Mouse (Mus musculus) ES-E14 (cell line): Measurements from ENCODE around the gene A330070K13Rik. TPM values are rescaled to one million over a fixed set of nuclear protein-coding genes. Genes with fewer than 3 reads are reported as not detected.

Source experiments
- DNase-seq: peaks from one replicate; pipeline ENCODE4 v3.0.0-alpha.2; 2013; ENCODE audit warnings: low read depth, low spot score
- H3K27ac ChIP-seq: 2 replicates; pipeline ENCODE4 v1.5.1; 2012; ENCODE audit warnings: low read depth, mild to moderate bottlenecking, low read length, moderate library complexity, mixed read lengths; ENCODE audit not compliant: poor library complexity, insufficient read depth, severe bottlenecking
- H3K36me3 ChIP-seq: 2 replicates; pipeline ENCODE4 v1.6.1; 2012; ENCODE audit warnings: mild to moderate bottlenecking, low read length, moderate library complexity, mixed read lengths; ENCODE audit not compliant: control insufficient read depth, poor library complexity, insufficient read depth, severe bottlenecking
- H3K4me1 ChIP-seq, 2 experiments: fragments of 150-350 bp in 1 of 2; sonication (generic) in 1 of 2; 2 replicates each; pipeline ENCODE4 v1.6.1; 2012; ENCODE audit warnings: low read length in 2 of 2, mild to moderate bottlenecking in 1 of 2, mixed read lengths in 1 of 2; ENCODE audit not compliant: control insufficient read depth in 2 of 2, insufficient read depth in 2 of 2, poor library complexity in 1 of 2
- H3K4me3 ChIP-seq, 2 experiments: fragments of 150-350 bp in 1 of 2; sonication (generic) in 1 of 2; 2 replicates each; pipeline ENCODE4 v1.5.1; 2012; ENCODE audit warnings: low read length in 2 of 2, low read depth in 1 of 2, mild to moderate bottlenecking in 1 of 2, mixed read lengths in 1 of 2; ENCODE audit not compliant: insufficient read depth in 1 of 2, poor library complexity in 1 of 2, severe bottlenecking in 1 of 2
- H3K9ac ChIP-seq: 2 replicates; pipeline ENCODE4 v1.6.1; 2012; ENCODE audit warnings: low read depth, mild to moderate bottlenecking, low read length, mixed read lengths; ENCODE audit not compliant: poor library complexity, insufficient read depth, severe bottlenecking
- H3K9me3 ChIP-seq: fragments of 150-350 bp; sonication (generic); 2 replicates; pipeline ENCODE4 v1.6.1; 2012; ENCODE audit warnings: low read depth, mild to moderate bottlenecking, low read length; ENCODE audit not compliant: control insufficient read depth, insufficient read depth
- CHD2 ChIP-seq: IDR thresholded peaks from 2 replicates; pipeline ENCODE4 v1.6.1; 2014; ENCODE audit warnings: mild to moderate bottlenecking, low read depth, low read length, inconsistent platforms
- HCFC1 ChIP-seq: IDR thresholded peaks from 2 replicates; pipeline ENCODE4 v1.6.1; 2012; ENCODE audit warnings: low read length, inconsistent platforms, borderline replicate concordance; ENCODE audit not compliant: insufficient read depth
- MAFK ChIP-seq: IDR thresholded peaks from 2 replicates; pipeline ENCODE4 v1.6.1; 2014; ENCODE audit warnings: mild to moderate bottlenecking, low read depth, low read length, inconsistent platforms; ENCODE audit not compliant: insufficient read depth
- ZC3H11A ChIP-seq: IDR thresholded peaks from 2 replicates; pipeline ENCODE4 v1.6.1; 2012; ENCODE audit warnings: low read depth, mild to moderate bottlenecking, inconsistent platforms, low read length, borderline replicate concordance
- ZNF384 ChIP-seq: IDR thresholded peaks from 2 replicates; pipeline ENCODE4 v1.6.1; 2012; ENCODE audit warnings: low read depth, low read length, inconsistent platforms
- in situ Hi-C, 2 experiments: fragments of 600-800 bp; cut with MboI; formaldehyde crosslinking; loops; one replicate each; pipeline ENCODE4 v1.15.1; 2025; ENCODE audit warnings: low sequenced_read_pairs in 2 of 2, inconsistent platforms in 1 of 2; ENCODE audit not compliant: unreplicated experiment in 2 of 2
- total RNA-seq: library from RNA; depleted of rRNA; stranded (reverse); fragments of 300-350 nt; gene quantifications from 2 replicates; pipeline ENCODE4 v1.2.3, GENCODE M21; 2012

Gene A330070K13Rik
- total RNA-seq, 1 experiment: not detected

DNA sequence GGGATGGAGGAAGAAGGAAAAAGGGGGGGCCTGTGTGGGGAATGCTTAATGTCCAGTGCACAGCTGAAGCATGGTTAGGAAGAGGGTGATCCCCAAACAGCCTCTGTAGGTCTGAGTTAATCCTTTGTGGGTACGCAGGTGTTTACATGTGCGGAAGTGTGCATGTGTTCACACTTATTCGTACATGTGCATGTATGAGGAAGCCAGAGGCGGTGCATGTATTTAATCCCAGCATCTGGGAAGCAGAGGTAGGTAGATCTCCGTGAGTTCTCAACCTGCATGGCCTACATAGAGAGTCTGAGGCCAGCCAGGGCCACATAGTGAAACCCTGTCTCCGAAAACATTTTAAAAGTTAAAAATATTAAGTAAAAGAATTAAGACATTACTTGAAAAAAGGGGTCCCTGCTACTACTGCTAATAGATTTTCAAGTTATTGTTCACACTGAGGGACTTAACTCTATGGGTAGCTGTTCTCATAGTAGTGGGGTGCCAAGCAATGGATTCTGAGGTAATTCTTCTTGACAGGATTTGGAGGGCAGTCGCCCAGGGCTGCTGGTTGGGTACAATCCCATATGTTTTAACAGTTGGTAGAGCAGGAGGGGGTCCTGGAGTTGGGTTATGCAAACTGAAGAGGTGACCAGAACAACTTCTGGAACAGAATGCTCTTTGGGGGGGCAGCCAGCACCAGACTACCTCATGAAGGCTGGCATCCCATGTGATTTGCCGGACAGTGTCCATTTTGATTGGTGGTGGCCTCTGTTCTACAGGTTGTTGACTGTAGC lies 15.9 kb upstream of the A330070K13Rik start:
- Histone ChIP-seq H3K4me3 (no peak overlapping the region), H3K9me3 (no peaks in the 10 kb centered on the region), H3K27ac (no peak overlapping the region), H3K36me3 (no peaks in the 10 kb centered on the region), H3K9ac (no peak overlapping the region), H3K4me1 (no peaks in the 10 kb centered on the region)
- TF ChIP-seq ZC3H11A: no peak
- in situ Hi-C loops: no loop called here
- no peak for DNase-seq

DNA sequence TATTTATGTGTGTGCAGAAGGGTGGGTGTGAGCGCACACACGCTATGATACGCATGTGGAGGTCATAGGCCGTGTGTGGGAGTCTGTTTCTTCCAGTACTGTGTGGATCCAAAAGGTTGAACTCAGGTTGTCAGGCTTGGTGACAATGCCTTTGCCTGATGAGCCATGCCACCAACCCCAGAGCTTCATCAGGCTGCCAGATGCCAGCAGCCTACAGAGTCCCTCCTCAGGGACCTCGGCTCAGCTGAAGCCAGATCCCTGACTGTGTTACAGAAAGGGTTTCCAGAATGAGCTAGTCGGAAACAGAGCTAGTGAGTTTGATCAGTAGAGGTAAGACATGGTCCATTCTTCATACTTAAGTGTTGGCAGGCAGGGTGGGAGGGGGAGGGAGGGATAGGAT lies 10.7 kb upstream of the A330070K13Rik start:
- TF ChIP-seq ZC3H11A (no peak), HCFC1 (no peak), CHD2 (no peak), ZNF384 (no peak), MAFK (no peak)
- in situ Hi-C loops: no loop called here
- H3K4me1 ChIP-seq: no peaks in the 10 kb centered on the region

DNA sequence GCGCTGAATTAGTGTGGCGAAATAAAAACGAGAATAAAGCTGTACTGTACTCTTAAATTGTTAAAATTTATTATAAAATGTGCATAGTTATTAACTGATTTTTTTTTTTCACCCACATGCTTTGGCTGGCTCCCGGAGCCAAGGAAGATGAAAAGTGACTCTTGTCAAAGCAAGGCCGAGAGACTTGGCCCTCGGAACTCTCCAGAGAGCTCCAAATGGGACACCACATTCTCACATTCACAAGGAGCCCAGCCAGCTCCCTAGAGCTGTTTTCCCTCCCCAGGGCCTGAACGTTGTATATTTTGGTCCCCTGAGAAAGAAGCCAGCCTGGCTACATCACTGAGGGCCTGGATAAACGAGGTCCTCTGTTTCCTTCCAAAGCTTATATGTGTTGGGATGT lies 10.0 kb upstream of the A330070K13Rik start:
- H3K4me1 ChIP-seq: no peaks in the 10 kb centered on the region
- H3K36me3 ChIP-seq: no peaks in the 10 kb centered on the region
- H3K4me3 ChIP-seq: no peak overlapping the region
- H3K9me3 ChIP-seq: no peaks in the 10 kb centered on the region
- no peak overlapping the region for H3K27ac ChIP-seq
- no peak overlapping the region for H3K9ac ChIP-seq
- DNase-seq: no peak
- TF ChIP-seq CHD2 (no peak), ZNF384 (no peak), MAFK (no peak), ZC3H11A (no peak), HCFC1 (no peak)
- in situ Hi-C loops: no loop called here

More for the DNA sequence above, 10.7 kb upstream of the A330070K13Rik start:
- no peak for DNase-seq
- Histone ChIP-seq H3K27ac (no peak overlapping the region), H3K4me3 (no peak overlapping the region), H3K9me3 (no peaks in the 10 kb centered on the region), H3K9ac (no peak overlapping the region), H3K36me3 (no peaks in the 10 kb centered on the region)

DNA sequence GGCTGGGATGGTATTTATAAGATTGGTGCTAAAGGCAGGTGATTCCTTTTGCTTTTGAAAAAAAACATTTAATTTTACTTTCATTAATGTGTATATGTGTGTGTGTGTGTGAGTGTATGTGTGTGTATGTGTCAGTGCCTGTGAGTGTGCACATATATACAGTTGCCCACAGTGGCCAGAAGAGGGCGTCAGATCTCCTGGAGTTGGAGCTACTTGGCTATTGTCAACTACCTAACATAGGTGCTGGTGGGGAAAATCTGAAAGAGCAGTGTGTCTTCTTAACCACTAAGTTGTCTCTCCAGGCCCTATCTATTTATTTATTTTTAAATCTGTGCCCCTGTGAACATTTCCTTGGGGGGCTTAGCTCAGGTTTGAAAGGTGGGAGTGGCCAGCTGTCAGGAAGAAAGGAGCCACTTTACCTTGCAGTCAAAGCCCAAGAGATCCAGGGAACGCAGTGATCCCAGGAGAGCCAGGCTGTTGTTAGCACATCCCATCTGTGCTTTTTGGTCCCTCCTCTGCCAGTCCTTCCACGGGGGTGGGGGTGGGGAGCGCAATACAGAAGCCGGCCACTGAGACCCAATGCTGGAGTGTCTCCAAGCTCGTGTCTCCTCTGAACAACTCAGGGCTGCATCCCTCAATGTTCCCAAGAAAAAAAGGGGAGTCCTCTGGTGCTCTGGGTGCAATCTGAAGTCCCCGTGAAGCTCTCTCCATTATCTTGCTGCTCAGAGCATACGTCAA lies 9.4 kb upstream of the A330070K13Rik start:
- in situ Hi-C loops: no loop called here
- no peak for TF ChIP-seq MAFK
- TF ChIP-seq CHD2: no peak; the same call in 1 of the 2 replicates
- no peak for TF ChIP-seq HCFC1
- no peak for TF ChIP-seq ZC3H11A
- no peak for TF ChIP-seq ZNF384
- Histone ChIP-seq H3K4me3 (no peak overlapping the region), H3K9me3 (no peaks in the 10 kb centered on the region), H3K4me1 (no peaks in the 10 kb centered on the region), H3K9ac (no peak overlapping the region), H3K27ac (no peak overlapping the region), H3K36me3 (no peaks in the 10 kb centered on the region)
- no peak for DNase-seq
